22 mouse cellular contexts compared by ENCODE assay signal in the genomic region with DNA sequence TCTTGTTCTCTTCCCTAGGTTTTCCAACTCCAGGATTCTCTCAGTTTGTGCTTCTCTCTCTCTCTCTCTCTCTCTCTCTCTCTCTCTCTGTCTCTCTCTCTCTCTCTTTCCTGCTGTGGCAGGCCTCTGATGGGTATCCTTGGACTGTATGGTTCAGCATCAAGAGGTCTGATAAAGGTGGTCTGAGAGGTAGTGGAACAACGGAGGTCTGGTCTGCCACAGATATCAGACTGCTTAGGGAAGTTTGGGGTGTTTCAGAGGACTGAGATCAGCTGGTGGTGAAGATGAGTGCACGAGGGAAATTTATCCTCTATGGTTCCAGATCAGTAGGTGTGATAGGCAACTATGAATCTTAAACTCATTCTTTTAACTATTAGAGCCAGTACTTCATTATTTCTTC.
"Had no signal": no experiment of that assay in that cellular context is flagged by ENCODE, and none has a peak within 500 bp of the region (broad histone marks: within the 10 kb centered on the region; RNA-seq: fewer than 3 reads in every experiment).

No protein-coding gene starts in this region.

- H3K9ac ChIP-seq: kidney, embryonic 15.5 days; limb, embryonic 12.5 days; limb, embryonic 15.5 days; midbrain, embryonic 13.5 days; neural tube, embryonic 13.5 days; stomach, embryonic 15.5 days had no signal

- H3K27ac ChIP-seq: kidney, embryonic 15.5 days; left cerebral cortex, adult 2 months; limb, embryonic 12.5 days; limb, embryonic 15.5 days; midbrain, embryonic 13.5 days; neural tube, embryonic 13.5 days; stomach, embryonic 15.5 days had no signal

- ATAC-seq: midbrain, embryonic 13.5 days; midbrain, embryonic 16.5 days had no signal

- H3K36me3 ChIP-seq: kidney, embryonic 15.5 days; limb, embryonic 12.5 days; limb, embryonic 15.5 days; midbrain, embryonic 13.5 days; neural tube, embryonic 13.5 days; stomach, embryonic 15.5 days had no signal

- DNase-seq: kidney, adult 11 months; kidney, adult 8-10 months; kidney, postnatal 10 days; kidney, postnatal 36 days; layer of hippocampus, postnatal 36 days; lung, adult 2 months; lung, postnatal 14 days; lung, postnatal 4 days; retina, postnatal 1 day; right cerebral cortex, postnatal 25 days; spleen, adult 18-20 months; thymus, adult 18-20 months; thymus, postnatal 36 days had no signal

- H3K9me3 ChIP-seq: kidney, embryonic 15.5 days; limb, embryonic 12.5 days; limb, embryonic 15.5 days; midbrain, embryonic 13.5 days; neural tube, embryonic 13.5 days; stomach, embryonic 15.5 days had no signal

- H3K27me3 ChIP-seq: kidney, embryonic 15.5 days; limb, embryonic 12.5 days; limb, embryonic 15.5 days; midbrain, embryonic 13.5 days; neural tube, embryonic 13.5 days; stomach, embryonic 15.5 days had no signal

- H3K4me2 ChIP-seq: kidney, embryonic 15.5 days; limb, embryonic 12.5 days; limb, embryonic 15.5 days; midbrain, embryonic 13.5 days; neural tube, embryonic 13.5 days; stomach, embryonic 15.5 days had no signal

- H3K4me1 ChIP-seq: kidney, embryonic 15.5 days; limb, embryonic 12.5 days; limb, embryonic 15.5 days; midbrain, embryonic 13.5 days; neural tube, embryonic 13.5 days; stomach, embryonic 15.5 days had no signal

- H3K4me3 ChIP-seq: kidney, embryonic 15.5 days; left cerebral cortex, adult 2 months; limb, embryonic 12.5 days; limb, embryonic 15.5 days; midbrain, embryonic 13.5 days; myocyte; neural tube, embryonic 13.5 days; stomach, embryonic 15.5 days had no signal
